Mouse (Mus musculus) E14TG2a.4 (cell line): ENCODE results near the gene Pcdh9.
"Not testable (repeated sequence)": the region's sequence is repeated elsewhere in the genome, so short reads cannot be mapped to it uniquely, and the experiment has no call there.

ENCODE experiments used
- H3K27me3 ChIP-seq: 2 replicates; pipeline ENCODE4 v1.6.1; 2014; ENCODE audit warnings: low read length, control low read depth; ENCODE audit not compliant: insufficient read depth
- H3K36me3 ChIP-seq: 2 replicates; pipeline ENCODE4 v1.6.1; 2014; ENCODE audit warnings: low read length, control low read depth; ENCODE audit not compliant: insufficient read depth
- H3K4me1 ChIP-seq: replicated peaks from 2 replicates; pipeline ENCODE4 v1.6.1; 2014; ENCODE audit warnings: low read depth, low read length, control low read depth
- H3K4me3 ChIP-seq: replicated peaks from 2 replicates; pipeline ENCODE4 v1.5.1; 2014; ENCODE audit warnings: mild to moderate bottlenecking, low read length
- H3K9me3 ChIP-seq: 2 replicates; pipeline ENCODE4 v1.6.1; 2014; ENCODE audit warnings: low read length, control low read depth
- CTCF ChIP-seq: conservative IDR thresholded peaks from 2 replicates; pipeline ENCODE4 v1.5.1; 2014; ENCODE audit warnings: low read length
- NANOG ChIP-seq: IDR thresholded peaks from 2 replicates; pipeline ENCODE4 v1.6.1; 2014; ENCODE audit warnings: borderline replicate concordance, low read length, mixed read lengths
- POU5F1 ChIP-seq: IDR thresholded peaks from 2 replicates; pipeline ENCODE4 v1.6.1; 2014; ENCODE audit warnings: low read length, borderline replicate concordance

Pcdh9 gene

DNA sequence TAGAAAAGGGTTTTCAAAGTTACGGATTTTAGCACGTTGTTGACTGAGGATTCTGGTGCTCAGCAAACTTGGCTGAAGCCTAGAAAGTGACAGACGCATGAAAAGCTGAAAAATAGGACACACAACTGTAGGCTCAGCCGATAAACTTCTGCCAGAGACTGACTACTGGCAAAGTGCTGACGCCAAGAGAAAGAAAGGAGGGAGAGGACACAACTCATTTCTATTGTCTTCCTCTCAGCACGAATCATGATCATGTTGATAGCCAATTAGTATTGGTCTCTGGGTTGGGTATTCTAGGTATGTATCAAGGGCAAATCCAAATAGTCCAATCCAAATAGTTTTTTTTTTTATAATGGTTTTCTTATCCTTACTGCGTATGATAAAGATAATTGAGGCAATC lies 605.3 kb downstream of the Pcdh9 start:
- H3K4me1 ChIP-seq: no peaks in the 10 kb centered on the region

DNA sequence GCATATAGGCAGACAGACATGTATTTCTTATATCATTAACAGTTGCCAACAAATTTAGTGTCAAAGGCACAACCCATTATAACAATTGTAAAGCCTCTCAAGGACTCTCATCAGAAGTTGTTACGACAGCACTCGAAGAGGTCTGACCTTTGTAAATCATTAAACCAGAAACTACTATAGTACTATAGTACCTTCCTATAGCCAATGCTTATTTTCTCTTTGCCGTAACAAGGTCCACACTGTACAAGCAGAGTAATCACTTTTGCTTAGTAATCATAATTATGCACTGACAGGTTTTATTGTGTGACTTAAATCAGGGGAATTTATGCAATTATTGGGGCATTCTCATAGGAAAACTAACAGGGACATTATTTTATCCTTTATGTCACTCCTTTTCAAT lies 606.5 kb downstream of the Pcdh9 start:
- no peaks in the 10 kb centered on the region for H3K27me3 ChIP-seq

More for the DNA sequence above, 605.3 kb downstream of the Pcdh9 start:
- Histone ChIP-seq H3K36me3 (no peaks in the 10 kb centered on the region), H3K9me3 (no peaks in the 10 kb centered on the region), H3K27me3 (no peaks in the 10 kb centered on the region), H3K4me3 (no peak overlapping the region)
- no peak for TF ChIP-seq POU5F1
- no peak for TF ChIP-seq NANOG

DNA sequence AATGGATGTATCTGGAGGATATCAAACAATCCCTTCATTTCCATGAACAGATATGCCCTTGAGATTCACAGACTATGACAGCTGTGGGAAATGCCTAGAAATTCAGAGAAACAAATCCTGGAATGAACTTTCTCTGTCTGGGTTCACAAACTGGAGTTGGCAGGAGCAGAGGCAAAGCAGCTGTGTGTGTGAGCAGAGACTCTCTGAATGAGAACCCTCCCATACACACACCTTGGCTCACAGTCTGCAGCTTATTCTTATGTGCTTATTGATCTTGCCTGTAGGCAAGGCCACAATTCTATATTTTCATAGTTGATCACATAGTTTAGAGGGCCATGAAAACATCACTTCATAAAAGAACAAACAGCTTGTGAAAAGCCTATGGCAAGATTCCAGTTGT lies 614.8 kb downstream of the Pcdh9 start:
- H3K9me3 ChIP-seq: no peaks in the 10 kb centered on the region
- no peak overlapping the region for H3K4me3 ChIP-seq
- no peaks in the 10 kb centered on the region for H3K4me1 ChIP-seq
- H3K36me3 ChIP-seq: no peaks in the 10 kb centered on the region
- H3K27me3 ChIP-seq: no peaks in the 10 kb centered on the region
- TF ChIP-seq POU5F1 (no peak), CTCF (no peak), NANOG (no peak)

More for the DNA sequence above, 606.5 kb downstream of the Pcdh9 start:
- TF ChIP-seq NANOG: no peak
- TF ChIP-seq CTCF: no peak
- TF ChIP-seq POU5F1: no peak
- H3K4me1 ChIP-seq: no peaks in the 10 kb centered on the region
- H3K4me3 ChIP-seq: no peak overlapping the region
- H3K9me3 ChIP-seq: no peaks in the 10 kb centered on the region
- no peaks in the 10 kb centered on the region for H3K36me3 ChIP-seq

DNA sequence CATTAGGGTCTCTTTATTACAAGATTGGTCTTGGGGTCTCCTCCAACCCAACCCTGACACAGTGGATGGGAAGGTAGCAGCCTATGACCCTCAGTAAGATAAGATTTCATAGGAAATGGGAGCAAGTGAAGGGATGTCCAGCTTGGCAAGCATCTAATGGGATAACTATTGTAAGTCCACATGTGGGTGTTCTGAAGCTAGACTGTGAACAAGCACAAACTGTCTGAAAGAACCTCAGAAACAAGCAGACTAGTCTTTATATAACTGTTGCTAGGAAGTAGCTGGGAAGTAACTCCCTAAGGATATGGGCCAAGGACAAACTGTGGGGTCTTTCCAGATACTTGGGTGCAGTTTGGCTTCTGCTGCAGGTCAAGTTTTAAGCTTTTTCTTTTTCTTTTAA lies 615.7 kb downstream of the Pcdh9 start:
- no peaks in the 10 kb centered on the region for H3K36me3 ChIP-seq
- TF ChIP-seq POU5F1: no peak
- no peak for TF ChIP-seq NANOG
- no peak for TF ChIP-seq CTCF
- no peak overlapping the region for H3K4me3 ChIP-seq
- H3K9me3 ChIP-seq: no peaks in the 10 kb centered on the region
- no peaks in the 10 kb centered on the region for H3K27me3 ChIP-seq
- H3K4me1 ChIP-seq: no peaks in the 10 kb centered on the region

DNA sequence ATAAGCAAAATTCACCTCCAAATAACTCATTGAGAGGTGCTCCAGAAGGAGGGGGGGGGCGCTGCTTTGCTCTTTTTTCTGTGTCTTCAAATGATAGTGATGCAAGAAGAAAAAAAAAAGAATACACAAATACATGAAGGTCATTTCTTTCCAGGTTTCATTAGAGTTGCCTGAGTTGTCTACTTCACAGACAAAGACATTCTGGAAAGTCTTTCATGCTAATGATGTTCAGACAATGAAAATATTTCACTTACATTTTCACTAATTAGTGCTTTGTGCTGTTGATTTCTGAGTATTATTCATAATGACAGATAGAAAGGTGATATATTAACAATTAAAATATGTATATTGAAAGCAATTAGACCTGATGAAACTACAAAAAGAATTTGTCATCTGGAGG lies 637.1 kb downstream of the Pcdh9 start:
- Histone ChIP-seq H3K36me3 (no peaks in the 10 kb centered on the region), H3K4me3 (no peak overlapping the region), H3K4me1 (no peaks in the 10 kb centered on the region), H3K27me3 (no peaks in the 10 kb centered on the region), H3K9me3 (no peaks in the 10 kb centered on the region)
- TF ChIP-seq NANOG: no peak
- TF ChIP-seq POU5F1: no peak
- TF ChIP-seq CTCF: no peak

DNA sequence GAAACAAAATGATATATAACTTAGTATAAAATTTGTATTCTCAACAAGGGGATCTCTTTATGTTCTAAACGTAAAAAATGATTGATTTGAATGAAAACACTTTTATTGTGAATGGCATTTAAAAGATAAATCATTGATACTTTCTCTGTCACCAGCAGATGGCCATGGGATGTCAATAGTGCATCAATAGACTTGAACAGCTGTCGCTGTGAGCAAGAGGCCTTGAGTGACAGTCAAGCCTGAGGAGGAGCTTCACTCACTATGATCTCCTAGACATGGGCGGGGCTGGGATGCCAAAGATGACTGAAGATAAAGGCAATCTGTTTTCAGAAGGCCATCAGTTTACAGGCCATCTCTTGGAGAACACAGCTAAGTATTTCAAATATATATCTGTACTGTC lies 650.2 kb downstream of the Pcdh9 start:
- H3K4me1 ChIP-seq: no peaks in the 10 kb centered on the region
- H3K4me3 ChIP-seq: no peak overlapping the region
- TF ChIP-seq NANOG: no peak
- no peaks in the 10 kb centered on the region for H3K27me3 ChIP-seq
- H3K9me3 ChIP-seq: no peaks in the 10 kb centered on the region; the same call in 1 of the 2 replicates
- no peaks in the 10 kb centered on the region for H3K36me3 ChIP-seq

DNA sequence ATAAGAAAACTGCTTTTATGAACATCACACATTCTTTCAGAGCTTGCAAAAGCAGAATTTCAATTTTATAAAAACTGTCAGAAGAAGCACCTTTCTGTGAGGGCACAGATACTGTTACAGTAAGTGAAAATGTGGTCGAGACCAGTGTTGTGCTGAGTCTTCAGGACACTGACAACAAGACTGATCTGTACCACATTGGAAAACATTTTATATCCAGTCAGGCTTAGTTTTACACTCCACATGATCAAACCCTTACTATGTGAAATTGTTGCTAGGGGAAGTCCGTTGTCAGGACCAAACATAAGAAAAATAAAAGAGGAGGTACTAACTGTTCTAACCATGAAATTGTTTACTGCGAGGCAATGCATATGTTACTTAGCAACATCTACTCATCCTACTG lies 656.1 kb downstream of the Pcdh9 start:
- Histone ChIP-seq H3K4me1 (no peaks in the 10 kb centered on the region), H3K36me3 (no peaks in the 10 kb centered on the region), H3K4me3 (no peak overlapping the region), H3K9me3 (no peaks in the 10 kb centered on the region), H3K27me3 (no peaks in the 10 kb centered on the region)
- TF ChIP-seq CTCF: no peak
- TF ChIP-seq POU5F1: no peak
- TF ChIP-seq NANOG: no peak

DNA sequence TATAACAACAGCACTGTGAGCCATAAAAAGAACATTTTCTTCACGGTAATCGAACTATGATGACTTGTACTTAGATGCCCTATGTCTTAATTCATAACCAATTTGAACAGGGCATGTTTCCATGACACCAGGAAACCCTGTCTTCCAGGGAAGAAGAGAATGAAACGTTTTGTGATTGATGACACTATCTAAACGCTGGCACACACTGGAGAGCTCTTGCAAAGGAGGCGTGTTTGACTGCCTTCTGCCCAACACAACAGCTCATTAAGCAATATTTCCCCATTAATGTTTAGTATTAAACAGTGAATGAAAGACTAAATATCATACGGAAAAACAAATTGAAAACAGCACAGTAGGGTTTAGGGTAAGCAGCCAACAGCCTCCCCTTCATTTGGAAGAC lies 656.9 kb downstream of the Pcdh9 start:
- Histone ChIP-seq H3K4me3 (no peak overlapping the region), H3K27me3 (no peaks in the 10 kb centered on the region), H3K4me1 (no peaks in the 10 kb centered on the region), H3K36me3 (no peaks in the 10 kb centered on the region), H3K9me3 (no peaks in the 10 kb centered on the region)
- TF ChIP-seq CTCF: no peak
- TF ChIP-seq POU5F1: no peak
- no peak for TF ChIP-seq NANOG

DNA sequence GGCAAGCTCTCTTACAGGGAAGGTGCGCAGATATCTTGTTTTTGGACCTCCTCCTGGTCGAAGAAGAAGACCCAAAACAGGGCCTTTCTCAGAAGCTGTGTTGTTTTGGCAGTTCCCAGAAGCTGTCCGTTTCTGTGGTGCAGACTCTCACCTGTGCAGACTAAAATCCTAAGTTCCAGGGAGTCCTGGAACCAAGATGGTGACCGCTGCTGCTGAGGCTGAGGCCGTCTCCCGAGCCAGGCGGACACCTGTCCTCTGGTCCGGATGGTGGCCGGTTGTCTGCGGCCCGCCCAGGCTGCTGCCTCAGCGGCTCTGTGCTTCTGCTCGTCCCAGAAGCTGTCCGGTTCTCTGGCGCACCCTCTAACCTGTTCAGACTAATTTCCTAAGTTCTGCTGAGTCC lies 675.6 kb downstream of the Pcdh9 start:
- H3K9me3 ChIP-seq, H3K4me1 ChIP-seq, H3K27me3 ChIP-seq, H3K36me3 ChIP-seq: not testable (repeated sequence)
- H3K4me3 ChIP-seq: 0 out of 2 replicates have a peak overlapping the region, but pooled peaks have one; percentile 26
